Mouse (Mus musculus): ENCODE measurements around the gene Phf7.

The Phf7 gene

GRCm38 (mm10) chr14:31197547-31198516, 53.3 kb downstream of the Phf7 start:
- DNase-seq (ENCODE audit: low spot score): no peak

GRCm38 (mm10) chr14:31195968-31196367, 55.1 kb downstream of the Phf7 start:
- DNase-seq (ENCODE audit: low spot score): no peak

- no peak for DNase-seq (ENCODE audit: low spot score)
These were observed 55.6 kb downstream of the Phf7 start for GRCm38 (mm10) chr14:31195521-31195920.

GRCm38 (mm10) chr14:31194891-31195513, 56.1 kb downstream of the Phf7 start:
- DNase-seq (ENCODE audit: low spot score): peak; percentile 81

GRCm38 (mm10) chr14:31194441-31194840, 56.7 kb downstream of the Phf7 start:
- no peak for DNase-seq (ENCODE audit: low spot score)

GRCm38 (mm10) chr14:31193791-31194190, 57.3 kb downstream of the Phf7 start:
- no peak for DNase-seq (ENCODE audit: low spot score)

GRCm38 (mm10) chr14:31191936-31192335, 59.2 kb downstream of the Phf7 start:
- DNase-seq (ENCODE audit: low spot score): no peak

GRCm38 (mm10) chr14:31189348-31189747, 61.8 kb downstream of the Phf7 start:
- no peak for DNase-seq (ENCODE audit: low spot score)

- DNase-seq (ENCODE audit: low spot score): no peak
These were observed 62.3 kb downstream of the Phf7 start for GRCm38 (mm10) chr14:31188771-31189181.
